Mouse (Mus musculus) cerebellum, adult 18-20 months (tissue): ENCODE measurements around the gene Tmco3.
"Not testable (repeated sequence)": the region's sequence is repeated elsewhere in the genome, so short reads cannot be mapped to it uniquely, and the experiment has no call there.

Experiments
- DNase-seq, 2 experiments: peaks; one replicate each; pipeline ENCODE4 v3.0.0; 2021

The Tmco3 gene

GRCm38 (mm10) chr8:13306916-13307315 is 18.9 kb downstream of the Tmco3 start:
- no peak for DNase-seq

- DNase-seq = no peak
Observed at GRCm38 (mm10) chr8:13314922-13315321, 26.9 kb downstream of the Tmco3 start.

- no peak for DNase-seq
Observed at GRCm38 (mm10) chr8:13316671-13317070, 28.7 kb downstream of the Tmco3 start.

- peak in 1 of 2 experiments; percentile 22 for DNase-seq
Observed at GRCm38 (mm10) chr8:13326598-13326997, 38.6 kb downstream of the Tmco3 start.

GRCm38 (mm10) chr8:13334671-13335070 is 46.7 kb downstream of the Tmco3 start:
- no peak for DNase-seq

GRCm38 (mm10) chr8:13337245-13337644 is 49.3 kb downstream of the Tmco3 start:
- not testable (repeated sequence) for DNase-seq

- DNase-seq = no peak
Observed at GRCm38 (mm10) chr8:13337678-13338077, 49.7 kb downstream of the Tmco3 start.

- DNase-seq = peak; percentile 84 to 91
Observed at GRCm38 (mm10) chr8:13338255-13338860, 50.4 kb downstream of the Tmco3 start, which contains the start of gene Tfdp1. Tfdp1 (plus strand) TSS chr8:13338751.

GRCm38 (mm10) chr8:13338901-13339645 is 51.1 kb downstream of the Tmco3 start:
- peak in 1 of 2 experiments; percentile 23 for DNase-seq

GRCm38 (mm10) chr8:13339646-13339990 is 51.6 kb downstream of the Tmco3 start:
- DNase-seq = no peak

- DNase-seq = no peak
Observed at GRCm38 (mm10) chr8:13340650-13341049, 52.7 kb downstream of the Tmco3 start.

GRCm38 (mm10) chr8:13342340-13342739 is 54.4 kb downstream of the Tmco3 start:
- DNase-seq = no peak

- DNase-seq = no peak
Observed at GRCm38 (mm10) chr8:13343134-13343533, 55.1 kb downstream of the Tmco3 start.

GRCm38 (mm10) chr8:13350052-13350451 is 62.1 kb downstream of the Tmco3 start:
- no peak for DNase-seq

GRCm38 (mm10) chr8:13351593-13351992 is 63.6 kb downstream of the Tmco3 start:
- DNase-seq = no peak

- DNase-seq = no peak
Observed at GRCm38 (mm10) chr8:13352601-13353000, 64.6 kb downstream of the Tmco3 start.

GRCm38 (mm10) chr8:13353155-13353833 is 65.3 kb downstream of the Tmco3 start:
- DNase-seq = no peak

- DNase-seq = no peak
Observed at GRCm38 (mm10) chr8:13353883-13354282, 65.9 kb downstream of the Tmco3 start.

GRCm38 (mm10) chr8:13356221-13356620 is 68.2 kb downstream of the Tmco3 start:
- no peak for DNase-seq

- DNase-seq = no peak
Observed at GRCm38 (mm10) chr8:13356681-13357080, 68.7 kb downstream of the Tmco3 start.

- DNase-seq = no peak
Observed at GRCm38 (mm10) chr8:13360213-13360612, 72.2 kb downstream of the Tmco3 start.

GRCm38 (mm10) chr8:13361865-13362264 is 73.9 kb downstream of the Tmco3 start:
- DNase-seq = no peak
